Mouse (Mus musculus) NIH3T3 (cell line): Measurements from ENCODE around the gene Plekhg1.

ENCODE experiments used
- DNase-seq: peaks from one replicate; pipeline ENCODE4 v3.0.0-alpha.2; 2012; ENCODE audit warnings: low read depth

Plekhg1 gene

DNA sequence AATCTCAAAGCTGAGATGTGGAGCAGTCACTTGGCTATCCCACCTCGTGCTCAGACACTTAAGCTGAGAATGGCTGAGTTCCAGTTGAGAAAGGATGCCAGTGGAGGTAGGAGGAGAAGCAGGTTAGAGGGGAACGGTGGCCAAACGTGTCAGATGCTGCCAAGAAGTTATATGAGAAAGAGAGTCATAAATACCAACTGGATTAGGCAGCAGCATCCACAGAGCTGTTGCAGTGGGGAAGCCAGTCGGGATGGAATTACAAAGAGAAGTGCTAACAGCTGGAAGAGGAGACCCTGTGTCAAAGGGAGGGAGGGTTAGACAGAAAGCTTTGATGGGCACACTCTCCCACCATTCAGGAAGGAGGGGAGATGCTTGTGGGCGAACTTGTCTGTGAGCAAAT, 89.3 kb downstream of the Plekhg1 start:
- DNase-seq = no peak

DNA sequence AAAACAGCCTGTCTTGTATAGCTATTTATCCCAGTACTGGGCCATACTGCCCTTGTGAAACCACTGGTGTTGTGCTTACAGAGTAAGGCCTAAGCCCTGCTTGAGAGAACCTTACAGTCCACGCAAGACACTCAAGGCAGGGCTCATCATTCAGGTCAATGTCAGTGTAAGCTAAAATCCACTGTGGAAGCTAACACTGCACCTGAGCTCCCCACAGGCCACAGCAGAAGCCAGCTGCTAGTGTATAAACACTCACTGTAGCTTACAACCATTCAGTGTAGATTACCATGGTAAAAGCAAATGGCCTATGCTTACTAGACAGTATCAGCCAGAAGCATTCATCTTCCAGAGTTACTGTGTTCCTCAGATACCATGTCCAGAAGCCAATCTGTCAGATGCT, 90.5 kb downstream of the Plekhg1 start:
- no peak for DNase-seq

DNA sequence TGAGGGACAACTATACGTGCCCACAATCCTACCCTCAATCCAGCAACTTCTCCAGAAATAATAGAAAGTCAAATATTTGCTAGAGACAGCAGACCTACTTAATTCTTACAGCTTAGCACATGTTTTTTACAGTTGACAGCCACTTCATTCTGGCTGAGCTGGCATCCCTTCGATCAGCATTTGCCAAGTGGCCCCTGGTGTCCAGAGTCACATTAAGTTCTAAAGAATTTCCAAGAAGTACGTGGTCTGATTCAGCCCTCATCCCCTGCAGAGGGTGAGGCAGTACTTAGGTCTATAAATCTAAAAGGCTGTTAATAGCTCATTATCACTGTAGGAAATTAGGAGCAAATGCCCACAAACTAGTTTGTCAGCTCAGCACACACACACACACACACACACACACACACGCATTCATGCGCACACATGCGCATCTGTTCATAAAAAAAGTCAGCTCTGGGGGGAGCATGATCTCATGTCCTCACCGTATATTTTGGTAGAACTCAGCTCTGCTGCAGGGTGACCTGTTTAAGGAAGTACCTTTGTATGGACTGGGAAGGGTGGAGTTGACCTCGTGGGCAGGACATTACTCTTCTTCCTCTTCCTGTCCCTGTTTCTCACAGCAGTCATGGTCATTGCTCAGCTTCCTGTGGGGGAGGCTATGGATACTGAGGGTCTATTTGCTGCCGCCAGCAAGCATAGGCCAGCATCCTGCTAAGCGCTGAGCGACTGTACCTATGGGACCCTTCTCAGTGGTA, 91.6 kb downstream of the Plekhg1 start:
- DNase-seq = no peak

DNA sequence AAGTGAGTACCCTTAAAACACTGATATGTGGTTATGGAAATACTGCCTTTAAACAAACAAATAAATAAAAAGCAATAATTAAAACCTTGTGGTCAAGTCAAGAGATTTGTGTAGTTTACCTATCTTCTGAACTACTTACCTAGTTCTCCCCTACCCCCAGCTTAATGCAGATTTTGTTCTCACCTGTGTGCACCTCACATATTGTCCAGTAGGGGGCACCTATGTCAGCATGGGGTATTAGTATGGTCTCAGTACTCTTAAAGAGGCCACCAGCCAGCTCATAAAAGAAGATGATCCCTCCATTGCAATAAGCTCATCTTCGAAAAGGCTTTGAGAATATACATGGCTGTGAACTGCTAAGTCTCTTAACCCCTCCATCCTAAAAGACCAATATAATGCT, 93.9 kb downstream of the Plekhg1 start:
- no peak for DNase-seq

DNA sequence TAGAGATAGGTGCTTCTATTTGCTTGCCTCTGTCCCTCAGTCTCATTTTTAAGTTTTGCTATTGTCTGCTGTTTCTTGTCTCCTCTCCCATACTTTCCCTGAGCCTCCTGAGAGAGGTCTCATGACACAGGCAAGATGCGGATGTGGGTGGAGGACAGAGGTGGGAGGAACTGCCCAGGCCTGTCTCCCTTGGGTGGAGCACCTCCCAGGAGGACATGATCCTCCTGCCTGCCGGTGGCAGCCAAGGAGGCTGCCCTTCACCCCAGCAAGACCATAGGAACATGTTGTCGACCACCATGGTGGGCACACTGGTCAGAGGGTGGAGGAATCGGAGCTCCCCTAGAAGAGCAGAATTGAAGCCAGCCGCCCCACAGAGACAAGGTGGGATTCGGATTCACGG, 94.5 kb downstream of the Plekhg1 start:
- DNase-seq = no peak

DNA sequence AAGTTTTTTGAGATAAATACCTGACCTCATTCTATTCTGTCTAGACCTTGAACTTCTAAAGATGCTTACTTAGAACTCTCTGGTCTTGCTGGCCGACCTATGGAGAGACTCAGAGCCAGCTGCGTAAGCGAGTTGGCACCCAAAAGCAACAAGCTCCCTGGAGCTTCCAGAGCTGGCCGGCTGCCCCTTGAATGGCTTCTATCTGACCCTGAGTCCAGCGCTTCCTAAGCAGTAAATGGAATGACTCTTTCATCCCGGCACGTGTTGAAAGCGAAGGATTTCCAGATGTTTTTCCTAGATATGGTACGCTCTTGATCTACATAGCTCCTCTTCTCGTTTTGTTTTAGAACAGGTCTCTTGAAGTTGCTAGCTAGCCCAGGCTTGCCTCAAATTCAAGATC, 95.5 kb downstream of the Plekhg1 start:
- peak; percentile 16 for DNase-seq

GRCm38 (mm10) chr10:3839748-3840432, 99.7 kb downstream of the Plekhg1 start:
- DNase-seq = no peak

DNA sequence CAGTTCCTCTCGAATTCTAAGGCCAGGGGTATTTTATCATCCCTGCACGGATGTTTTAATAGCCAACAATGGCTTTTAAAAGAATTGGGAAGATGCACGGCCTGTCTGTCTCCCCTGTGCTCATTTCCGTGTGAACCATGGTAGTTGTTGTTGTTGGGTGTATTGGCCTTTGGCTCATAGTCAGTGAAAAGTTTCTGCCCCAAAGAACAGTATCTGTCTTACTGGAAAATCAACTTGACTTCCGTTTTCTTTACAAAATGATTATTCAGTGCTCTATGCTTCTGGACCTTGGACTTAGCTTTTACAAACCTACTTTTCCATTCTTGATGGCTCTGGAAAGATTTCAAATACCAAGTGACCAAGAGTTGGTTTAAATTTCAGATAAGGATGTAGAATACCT, 104.3 kb downstream of the Plekhg1 start:
- DNase-seq = no peak

DNA sequence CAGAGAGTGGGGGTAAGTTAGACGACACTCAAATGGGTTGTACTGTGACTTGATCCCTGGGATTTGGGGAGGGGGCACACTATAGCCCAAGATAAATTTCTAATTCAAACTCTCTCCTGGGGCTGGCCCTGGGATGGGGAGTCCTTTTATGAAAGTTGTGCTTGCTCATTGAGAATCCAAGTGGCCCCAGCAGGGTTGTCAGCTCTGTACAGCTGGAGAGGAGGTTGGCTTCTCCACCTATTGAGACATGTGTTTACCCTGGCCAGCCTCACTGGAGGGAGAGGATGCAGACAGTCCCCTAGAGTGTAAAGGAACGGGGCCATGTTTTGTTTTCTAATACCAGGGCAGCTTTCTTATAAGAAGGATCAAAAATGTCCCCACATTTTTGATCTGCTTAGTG, 106.9 kb downstream of the Plekhg1 start:
- no peak for DNase-seq

DNA sequence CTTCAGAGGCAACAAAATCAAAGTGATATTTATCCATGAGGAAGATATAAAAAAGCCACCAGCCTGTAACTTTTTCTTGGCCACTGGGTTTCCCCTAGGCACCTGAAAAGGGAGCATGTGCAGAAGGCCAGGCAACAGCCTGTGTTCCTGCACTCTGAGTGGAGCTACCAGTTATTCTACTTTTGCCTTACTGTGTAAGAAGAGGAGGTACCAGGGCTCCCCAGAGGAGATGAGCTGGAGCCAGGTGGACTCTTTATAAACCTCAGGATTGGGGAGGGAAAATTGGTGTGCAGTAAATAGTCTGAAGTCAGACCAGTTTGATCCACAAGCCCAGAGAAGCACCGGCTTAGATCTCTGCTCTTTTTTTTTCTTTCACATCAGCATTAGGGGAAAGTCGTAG, 111.3 kb downstream of the Plekhg1 start:
- DNase-seq = no peak

- no peak for DNase-seq
Observed at GRCm38 (mm10) chr10:3852733-3853132, 112.6 kb downstream of the Plekhg1 start.

GRCm38 (mm10) chr10:3857912-3858311, 117.7 kb downstream of the Plekhg1 start:
- DNase-seq = no peak

DNA sequence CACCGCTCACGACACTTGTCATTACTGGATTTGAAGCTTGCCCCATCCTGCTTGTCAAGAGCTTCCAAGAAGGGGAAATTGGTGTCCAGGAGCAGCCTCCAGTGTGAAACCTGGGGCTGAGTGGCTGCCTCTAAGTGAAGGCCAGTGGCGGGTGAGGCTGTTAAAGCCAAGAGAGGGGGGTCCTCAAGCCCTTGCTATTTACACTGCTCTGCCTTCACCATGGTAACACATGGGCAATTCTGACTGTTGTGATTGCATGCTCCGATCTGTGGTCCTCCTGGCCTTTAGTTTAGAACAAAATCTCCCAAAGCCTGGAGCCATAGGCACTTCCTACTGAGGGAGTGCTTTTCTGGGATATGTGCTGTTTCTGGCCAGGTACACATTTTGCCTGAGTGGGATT, 118.3 kb downstream of the Plekhg1 start:
- no peak for DNase-seq

- DNase-seq = no peak
Observed at GRCm38 (mm10) chr10:3858961-3859714, 119.0 kb downstream of the Plekhg1 start.

- peak; percentile 3 for DNase-seq
Observed at GRCm38 (mm10) chr10:3863411-3864195, 123.4 kb downstream of the Plekhg1 start.

DNA sequence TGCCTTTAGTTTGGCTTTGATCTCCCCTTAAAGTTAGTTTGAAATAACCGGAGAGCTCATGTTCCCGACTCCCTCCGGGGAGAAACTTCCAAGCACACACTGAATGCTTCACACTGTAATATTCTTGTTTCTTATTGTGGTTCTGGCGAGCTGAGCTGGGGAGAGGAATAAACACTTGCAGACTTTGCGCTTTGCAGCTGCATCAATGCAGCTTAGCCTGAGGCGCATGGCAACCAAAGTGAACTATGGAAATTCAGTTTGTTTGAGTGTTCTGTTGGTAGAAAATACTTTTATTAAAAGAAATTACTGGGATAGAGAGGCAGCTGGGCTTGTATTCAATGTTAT, 124.0 kb downstream of the Plekhg1 start:
- DNase-seq = no peak

- DNase-seq = no peak
Observed at GRCm38 (mm10) chr10:3867298-3867697, 127.1 kb downstream of the Plekhg1 start.

DNA sequence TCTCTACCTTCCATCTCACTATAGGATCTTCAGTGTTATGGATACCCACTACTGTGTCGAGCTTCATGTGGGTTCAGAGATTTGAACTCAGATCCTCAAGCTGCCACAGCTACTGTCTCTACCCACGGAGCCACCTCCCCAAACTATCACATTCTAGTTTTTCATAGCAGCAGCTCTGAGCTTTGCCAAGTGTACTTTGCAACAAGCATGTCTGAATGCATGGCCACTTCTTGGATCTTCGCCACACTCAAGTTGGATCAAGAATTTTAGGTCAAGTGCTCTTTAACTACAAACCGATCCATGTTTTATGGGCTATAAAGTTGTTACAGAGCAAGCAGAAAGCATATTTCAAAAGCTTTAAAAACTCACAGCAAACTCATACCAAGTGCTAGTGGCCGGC, 130.7 kb downstream of the Plekhg1 start:
- peak; percentile 12 for DNase-seq

DNA sequence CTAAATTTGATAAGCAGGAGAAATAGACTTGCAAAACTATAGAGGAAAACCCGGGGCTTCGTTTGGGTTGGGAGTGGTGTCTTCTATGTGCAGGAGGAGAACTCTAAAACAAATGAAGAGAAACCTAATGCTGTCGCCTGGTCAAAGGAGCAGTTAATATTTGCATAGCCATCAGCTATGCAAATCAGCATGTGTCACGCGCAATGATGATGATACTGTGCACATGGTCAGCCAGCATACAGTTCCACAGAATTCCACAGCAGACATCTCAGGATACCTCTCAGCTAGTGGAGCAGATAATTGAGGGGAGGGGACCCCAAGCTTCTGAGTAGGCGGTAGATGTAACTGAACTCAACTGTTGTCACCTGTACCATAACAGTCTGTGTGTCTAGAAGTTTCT, 133.3 kb downstream of the Plekhg1 start:
- no peak for DNase-seq

- DNase-seq = no peak
Observed at GRCm38 (mm10) chr10:3877852-3878535, 137.8 kb downstream of the Plekhg1 start.

DNA sequence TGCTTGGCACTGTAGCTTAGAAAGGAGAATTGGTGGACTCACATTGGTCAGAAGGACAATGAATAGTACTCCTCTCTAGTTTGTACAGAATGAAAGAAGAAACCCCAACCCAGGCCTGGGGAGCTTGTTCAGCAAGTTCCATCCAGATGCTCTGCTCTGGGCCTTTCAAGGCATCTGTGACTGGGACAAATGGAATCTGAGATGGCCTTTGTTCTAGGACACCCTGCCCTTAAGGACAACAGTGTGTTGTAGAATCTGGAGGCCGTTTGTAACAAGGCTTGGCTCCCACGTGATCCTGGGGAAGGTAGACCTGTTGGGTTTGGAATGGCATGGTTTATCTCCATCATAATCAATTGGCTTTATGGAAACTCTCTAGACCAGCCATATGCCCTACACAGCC, 141.0 kb downstream of the Plekhg1 start:
- no peak for DNase-seq

GRCm38 (mm10) chr10:3888510-3888909, 148.3 kb downstream of the Plekhg1 start:
- DNase-seq = no peak
